Mouse (Mus musculus) CH12F3 (cell line): ENCODE measurements around the gene Eif4enif1.

Experiments used
- in situ Hi-C: fragments of 300-500 bp; cut with MboI; formaldehyde crosslinking; loops from 2 replicates; pipeline ENCODE4 v1.14.3; 2020; ENCODE audit warnings: low sequenced_read_pairs

The Eif4enif1 gene

DNA sequence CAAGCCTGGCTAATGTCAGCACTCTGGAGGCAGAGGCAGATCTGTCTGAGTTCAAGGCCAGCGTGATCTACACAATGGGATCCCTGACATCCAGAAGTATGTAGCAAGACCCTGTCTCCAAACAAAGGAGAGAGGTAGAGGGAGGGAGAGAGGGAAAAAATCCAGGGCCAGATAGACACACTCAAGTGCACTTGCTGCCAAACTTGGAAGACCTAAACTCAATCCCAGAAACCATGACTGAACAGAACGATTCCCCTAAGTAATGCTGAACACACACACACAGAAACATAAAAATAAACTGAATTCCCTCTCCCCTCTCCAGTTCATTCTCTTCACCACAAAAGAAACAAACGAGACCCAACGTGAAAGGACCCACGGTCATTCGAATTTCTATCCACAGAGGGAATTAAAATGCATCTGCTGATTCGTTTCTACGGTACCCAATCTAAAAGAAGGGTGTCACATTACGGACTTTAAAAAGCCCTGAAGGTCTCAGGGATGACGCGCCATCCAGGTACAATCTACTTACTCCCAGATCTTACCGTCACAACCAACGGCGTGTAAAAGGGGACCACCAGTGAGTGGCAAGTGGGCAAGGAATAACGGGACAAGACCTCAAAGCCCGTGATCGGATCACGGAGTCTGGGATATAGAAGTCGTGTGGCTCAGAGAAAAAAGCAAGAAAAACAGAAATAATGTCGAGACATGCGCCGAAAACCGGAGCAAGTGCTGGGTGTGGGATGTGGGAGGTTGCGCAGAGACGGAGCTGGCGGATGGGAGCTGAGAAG, 63.3 kb downstream of the Eif4enif1 start:
- in situ Hi-C loops = no loop called here

DNA sequence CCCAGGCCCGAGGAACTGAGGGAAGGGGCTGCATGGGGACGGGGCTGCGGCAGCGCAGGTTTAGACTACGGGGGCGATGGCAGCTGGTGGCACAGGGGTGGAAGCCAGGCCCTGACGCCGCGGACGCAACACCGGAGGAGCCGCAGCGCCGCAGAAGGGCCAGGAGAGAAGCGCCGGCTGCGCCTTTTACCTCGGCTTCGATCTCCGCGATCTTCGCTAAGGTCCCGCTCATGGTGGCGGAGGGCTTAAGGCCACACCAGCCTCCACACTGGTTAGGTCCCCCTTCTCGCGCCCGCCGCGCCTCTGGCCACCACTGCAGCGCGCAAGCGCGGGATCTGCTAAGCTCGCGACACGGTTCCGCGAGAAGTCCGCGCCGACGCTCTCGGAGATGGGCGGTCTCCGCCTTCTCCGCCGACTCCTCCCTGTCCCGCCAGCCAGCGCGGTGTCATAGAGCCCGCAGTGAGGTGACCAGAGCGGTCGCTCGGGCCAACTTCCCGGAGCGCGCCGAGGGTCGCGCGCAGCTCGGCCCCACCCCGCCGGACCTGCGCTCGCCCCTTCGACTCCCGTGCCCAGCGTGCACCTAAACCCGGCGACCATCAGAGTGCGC, 64.0 kb downstream of the Eif4enif1 start, which contains the start of gene Drg1:
TSS of gene Drg1 (minus strand) at position 337 of the 607 bp plus-strand sequence.
- in situ Hi-C loops = no loop called here

DNA sequence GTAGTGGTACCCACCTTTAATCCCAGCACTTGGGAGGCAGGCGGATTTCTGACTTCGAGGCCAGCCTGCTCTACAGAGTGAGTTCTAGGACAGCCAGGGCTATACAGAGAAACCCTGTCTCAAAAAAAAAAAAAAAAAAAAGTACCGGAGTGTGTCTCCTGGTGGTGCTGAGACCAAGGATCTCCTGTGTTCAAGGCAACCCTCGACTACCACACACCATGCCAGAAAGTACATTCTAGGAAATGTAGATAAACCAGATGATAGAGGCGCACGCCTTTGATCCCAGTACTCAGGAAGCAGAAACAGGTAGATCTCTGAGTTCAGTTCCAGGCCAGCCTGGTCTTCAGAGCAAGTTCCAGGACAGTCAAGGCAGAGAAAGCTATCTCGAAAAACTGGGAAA, 64.9 kb downstream of the Eif4enif1 start:
- in situ Hi-C loops = no loop called here

DNA sequence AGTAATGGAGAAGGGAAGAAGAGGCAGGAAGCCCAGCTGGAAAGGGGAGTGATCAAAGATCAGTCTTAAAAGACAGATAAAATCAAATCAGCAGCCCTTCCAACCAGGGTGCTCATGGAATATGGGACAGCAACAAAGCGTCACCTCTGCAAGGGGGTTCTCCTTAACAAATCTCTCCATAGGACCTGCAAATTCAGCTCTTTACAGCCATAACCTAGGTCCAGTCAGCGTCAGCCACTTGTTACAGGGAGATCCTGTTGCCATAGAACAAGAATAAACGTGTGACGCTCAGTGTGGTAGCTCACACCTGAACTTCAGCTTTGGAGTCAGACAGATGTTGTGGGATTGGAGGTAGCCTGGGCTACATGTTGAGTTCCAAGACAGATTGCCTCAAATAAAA, 67.0 kb downstream of the Eif4enif1 start:
- in situ Hi-C loops = no loop called here

DNA sequence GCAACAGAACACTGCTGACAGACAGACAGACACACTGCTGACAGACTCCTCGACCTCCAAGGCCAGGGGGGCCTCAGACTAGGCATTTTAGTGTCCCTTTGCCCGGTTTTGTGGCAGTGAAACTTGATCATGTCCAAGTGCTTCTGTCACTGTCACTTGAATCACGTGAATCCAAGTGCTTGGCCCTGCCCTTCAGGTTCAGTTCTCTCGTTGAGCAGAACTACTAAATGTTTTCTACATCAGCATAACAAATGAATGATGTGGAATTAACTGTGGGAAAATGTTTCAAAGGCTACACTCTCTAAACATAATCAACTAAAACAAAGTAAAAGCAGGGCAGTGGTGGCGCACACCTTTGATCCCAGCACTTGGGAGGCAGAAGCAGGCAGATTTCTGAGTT, 76.2 kb downstream of the Eif4enif1 start:
- in situ Hi-C loops = no loop called here

DNA sequence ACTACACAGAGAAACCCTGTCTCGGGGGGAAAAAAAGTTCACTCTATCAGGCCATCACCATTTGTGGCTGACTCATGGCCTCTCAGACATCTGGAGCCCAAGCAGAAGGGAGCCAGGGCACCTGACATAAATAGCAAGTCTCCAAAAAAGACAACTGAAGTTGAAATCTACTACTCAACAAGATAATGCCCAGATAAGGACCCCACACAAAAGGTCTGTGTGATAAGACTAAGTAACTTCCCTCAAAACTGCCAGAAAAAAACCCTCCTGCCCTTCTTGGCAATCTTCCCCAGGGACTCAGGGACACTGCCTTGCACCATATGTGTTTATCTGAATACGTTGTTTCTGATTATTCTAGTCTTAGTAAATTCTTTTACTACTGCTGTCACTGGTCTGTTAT, 77.5 kb downstream of the Eif4enif1 start:
- in situ Hi-C loops = no loop called here

DNA sequence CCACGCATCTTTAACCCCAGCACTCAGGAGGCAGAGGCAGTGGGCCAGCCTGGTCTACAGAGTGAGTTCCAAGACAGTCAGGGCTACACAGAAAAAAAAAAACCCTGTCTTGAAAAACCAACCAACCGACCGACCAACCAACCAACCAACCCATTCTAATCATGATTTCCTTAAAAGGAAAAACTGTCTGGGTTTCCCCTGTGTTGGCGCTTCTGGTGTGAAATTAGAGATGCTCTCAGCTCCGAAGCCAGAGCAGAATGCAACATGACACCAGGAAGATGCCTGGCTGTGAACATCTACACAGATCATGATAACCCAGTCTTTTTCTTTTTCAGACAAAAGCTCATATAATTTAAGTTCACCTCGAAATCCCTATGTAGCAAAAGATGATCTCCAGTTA, 80.7 kb downstream of the Eif4enif1 start:
- in situ Hi-C loops = no loop called here

DNA sequence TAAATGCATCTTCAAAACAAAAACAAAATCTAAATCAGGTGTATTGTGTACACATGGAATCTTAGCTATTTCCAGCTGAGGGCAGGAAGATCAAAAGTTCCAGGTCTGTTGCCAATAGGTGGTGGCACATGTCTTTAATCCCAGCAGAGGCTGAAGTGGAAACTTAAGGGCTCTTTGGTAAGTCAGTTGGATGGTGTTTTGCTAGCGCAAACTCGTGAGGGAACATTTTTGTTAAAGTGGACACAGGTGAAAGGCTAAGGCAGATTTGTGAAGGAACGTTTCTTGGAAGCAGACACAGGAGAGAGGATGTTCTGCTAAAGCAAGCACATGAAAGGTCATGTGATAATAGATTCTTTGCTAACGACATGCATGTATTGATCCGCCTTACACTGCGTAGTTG, 81.5 kb downstream of the Eif4enif1 start:
- in situ Hi-C loops = no loop called here

DNA sequence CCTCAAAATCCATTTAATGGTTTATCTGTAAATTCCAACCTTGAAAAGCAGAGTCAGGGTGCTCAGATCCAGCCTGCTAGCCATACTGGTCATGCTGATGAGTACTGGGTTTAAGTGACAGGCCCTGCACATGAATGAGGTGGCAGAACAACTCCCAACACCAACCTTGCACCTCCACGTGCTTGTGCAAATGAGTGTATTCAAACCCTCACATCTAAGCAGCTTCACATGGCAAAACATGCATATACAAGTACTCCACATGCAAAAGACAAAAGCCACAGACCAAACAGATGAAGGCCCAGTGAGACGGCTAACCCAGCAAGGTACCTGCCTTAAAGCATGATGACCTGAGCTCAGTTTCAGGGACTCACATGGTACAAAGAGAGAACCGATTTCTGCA, 83.7 kb downstream of the Eif4enif1 start:
- in situ Hi-C loops = no loop called here

DNA sequence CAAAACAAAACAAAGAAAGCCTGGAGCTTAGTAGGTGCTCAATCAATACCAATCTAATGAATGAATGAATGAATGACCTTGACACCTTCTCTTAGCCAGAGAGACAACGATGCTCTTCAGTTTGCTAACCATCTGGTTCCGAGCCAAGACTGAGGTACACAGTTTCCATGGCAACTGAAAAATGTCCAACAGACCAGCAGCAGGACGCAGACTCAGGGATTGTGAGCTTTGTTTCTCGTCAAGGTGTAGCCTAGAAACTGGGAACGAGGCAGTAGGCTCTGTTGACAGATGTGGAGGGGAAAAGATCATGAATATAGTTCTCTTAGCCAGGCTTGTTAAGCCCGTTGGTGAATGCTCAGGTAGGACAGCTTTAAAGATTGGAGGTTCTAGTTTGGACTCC, 84.9 kb downstream of the Eif4enif1 start:
- in situ Hi-C loops = no loop called here

DNA sequence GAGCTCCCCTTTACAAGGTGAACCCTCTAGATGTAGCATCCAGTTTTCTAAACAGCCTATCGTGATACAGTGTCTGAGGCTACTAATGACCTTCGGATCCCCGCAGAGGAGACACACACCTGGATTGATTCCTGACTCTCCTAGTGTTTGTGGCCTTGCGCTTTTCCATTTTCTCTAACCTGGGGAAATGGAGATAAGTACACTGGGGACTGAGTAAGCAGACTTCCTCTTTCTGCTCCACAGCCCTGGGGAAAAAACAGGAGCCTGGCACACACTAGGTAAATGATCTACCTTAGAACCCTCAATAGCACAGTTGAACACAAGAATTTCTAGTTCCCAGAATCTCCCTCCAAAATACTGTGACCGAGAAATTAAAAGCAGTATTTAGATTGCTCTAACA, 85.7 kb downstream of the Eif4enif1 start:
- in situ Hi-C loops = no loop called here

DNA sequence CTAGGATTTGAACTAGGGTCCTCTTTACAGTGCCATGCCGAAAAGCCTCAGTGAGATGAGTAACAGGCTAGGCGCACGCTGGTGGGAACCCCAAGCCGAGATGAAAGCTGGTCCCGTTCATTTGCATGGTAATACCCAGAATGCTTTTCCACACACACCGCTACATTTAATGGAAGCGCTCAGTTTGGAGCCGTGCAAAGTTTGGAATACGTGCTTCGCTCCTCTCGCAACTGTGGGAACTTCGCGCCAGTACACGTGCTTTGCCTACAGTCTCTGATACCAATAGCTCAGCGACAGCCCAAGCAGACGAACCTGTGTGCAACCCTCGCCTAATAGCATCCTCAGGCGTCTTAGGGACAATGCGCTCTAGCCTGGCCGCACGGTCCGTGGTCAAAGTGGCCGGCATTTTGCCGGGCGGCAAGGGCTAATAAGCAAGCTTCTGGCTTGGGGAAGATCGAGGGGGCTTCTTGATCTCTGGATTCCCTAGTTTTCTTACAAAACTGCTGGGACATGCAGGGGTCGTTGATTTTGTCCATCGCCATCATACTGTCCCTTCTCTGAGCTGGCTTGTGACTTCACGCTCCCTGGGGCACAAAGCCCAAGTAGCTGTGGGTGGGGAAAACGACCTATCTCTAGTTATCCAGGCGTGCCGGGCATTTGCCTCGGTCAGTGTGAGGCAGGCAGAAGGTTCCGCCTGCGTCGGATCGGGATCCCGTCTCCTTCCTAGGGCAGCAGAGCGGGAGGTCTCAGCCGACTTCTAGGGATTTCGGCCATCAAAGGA, 86.5 kb downstream of the Eif4enif1 start, which contains the start of gene Patz1:
TSS of gene Patz1 (plus strand) at position 354 of the 781 bp plus-strand sequence.
- in situ Hi-C loops = no loop called here

DNA sequence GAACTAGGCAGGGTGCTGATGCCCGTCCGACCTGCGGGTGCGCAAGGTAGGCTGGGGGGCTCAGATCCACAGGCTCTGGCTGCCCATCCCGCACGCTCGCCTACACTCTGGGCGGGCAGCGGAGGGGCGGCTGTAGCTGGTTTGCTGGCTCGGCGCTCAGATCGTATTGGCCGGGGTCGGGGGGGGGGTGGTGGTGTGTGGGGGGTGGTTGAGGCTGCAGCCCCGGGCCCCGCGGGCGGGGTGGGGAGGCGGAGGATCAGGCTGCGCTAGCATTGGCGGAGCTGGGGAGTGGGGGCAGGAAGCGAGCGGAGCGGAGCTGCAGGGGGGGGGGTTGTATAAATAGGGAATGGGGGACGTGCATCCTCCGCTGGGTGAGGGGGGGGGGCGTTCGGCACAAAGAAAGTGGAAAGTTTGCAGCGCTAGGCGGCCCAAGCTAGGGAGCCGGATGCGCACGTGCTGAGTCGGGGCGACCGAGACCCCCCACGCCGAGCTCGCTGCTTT, 87.2 kb downstream of the Eif4enif1 start:
- in situ Hi-C loops = no loop called here

DNA sequence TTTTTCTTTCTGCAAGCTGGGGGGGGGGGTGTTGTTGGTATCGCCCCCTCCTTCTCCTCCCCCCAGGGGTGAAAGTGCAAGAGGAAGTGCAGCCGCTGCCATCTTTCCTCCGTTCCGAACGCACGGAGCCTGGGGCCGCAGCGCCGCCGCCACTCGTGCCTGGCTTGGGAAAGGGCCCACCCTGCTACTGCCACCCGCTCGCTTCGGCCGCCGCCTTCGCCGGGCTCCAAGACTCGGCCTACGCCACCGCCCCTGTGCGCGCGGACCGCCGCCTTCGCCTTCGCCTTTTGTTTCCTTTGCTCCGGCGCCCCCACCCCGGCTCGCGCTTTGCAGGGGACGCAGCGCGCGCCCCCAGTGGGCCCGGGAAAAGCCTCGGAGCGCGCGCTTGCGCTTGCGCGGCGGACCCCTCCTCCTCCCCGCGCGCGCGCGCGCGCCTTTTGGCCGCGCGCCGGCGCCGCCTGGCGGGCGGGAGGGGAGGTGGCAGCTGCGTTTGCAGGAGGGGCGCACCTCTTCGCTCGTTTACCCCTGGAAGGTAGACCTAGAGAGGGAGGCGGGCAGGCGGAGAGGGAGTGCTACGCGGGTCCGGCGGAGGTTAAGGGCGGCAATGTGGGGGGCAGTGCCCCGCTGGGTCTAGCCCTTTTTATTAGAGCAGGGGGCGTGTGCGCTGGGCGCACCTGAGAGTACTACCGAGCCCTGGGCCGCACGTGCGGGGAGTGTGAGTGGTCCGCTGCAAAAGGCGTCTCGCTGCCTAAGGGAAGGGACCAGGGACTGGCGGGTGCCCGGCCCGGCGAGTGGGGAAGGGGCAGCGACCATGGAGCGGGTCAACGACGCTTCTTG, 87.8 kb downstream of the Eif4enif1 start:
- in situ Hi-C loops = no loop called here

DNA sequence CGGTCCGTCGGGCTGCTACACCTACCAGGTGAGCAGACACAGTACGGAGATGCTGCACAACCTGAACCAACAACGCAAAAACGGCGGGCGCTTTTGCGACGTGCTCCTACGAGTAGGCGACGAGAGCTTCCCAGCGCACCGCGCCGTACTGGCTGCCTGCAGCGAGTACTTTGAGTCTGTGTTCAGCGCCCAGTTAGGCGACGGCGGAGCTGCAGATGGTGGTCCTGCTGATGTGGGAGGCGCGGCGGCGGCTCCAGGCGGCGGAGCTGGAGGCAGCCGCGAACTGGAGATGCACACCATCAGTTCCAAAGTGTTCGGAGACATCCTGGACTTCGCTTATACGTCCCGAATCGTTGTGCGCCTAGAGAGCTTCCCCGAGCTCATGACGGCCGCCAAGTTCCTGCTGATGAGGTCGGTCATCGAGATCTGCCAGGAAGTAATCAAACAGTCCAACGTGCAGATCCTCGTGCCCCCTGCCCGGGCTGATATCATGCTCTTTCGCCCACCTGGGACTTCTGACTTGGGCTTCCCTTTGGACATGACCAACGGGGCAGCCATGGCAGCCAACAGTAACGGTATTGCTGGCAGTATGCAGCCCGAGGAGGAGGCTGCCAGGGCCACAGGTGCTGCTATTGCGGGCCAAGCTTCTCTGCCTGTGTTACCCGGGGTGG, 88.6 kb downstream of the Eif4enif1 start:
- in situ Hi-C loops = no loop called here

DNA sequence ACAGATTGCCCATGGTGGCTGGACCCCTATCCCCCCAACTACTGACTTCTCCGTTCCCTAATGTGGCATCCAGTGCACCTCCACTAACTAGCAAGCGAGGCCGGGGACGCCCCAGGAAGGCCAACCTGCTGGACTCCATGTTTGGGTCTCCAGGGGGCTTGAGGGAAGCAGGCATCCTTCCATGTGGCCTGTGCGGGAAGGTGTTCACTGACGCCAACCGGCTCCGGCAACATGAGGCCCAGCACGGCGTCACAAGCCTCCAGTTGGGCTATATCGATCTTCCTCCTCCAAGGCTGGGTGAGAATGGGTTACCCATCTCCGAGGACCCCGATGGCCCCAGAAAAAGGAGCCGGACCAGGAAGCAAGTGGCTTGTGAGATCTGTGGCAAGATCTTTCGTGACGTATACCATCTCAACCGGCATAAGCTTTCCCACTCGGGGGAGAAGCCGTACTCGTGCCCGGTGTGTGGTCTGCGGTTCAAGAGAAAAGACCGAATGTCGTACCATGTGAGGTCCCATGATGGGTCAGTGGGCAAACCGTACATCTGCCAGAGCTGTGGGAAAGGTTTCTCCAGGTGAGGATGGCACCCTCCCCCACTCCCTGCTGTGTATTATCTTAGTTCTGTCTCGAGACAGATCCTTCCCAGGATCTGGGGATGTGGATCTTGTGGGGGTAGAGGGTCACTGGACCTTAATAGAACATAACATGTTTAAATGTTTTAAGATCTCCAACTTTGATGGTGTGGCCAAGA, 89.3 kb downstream of the Eif4enif1 start:
- in situ Hi-C loops = no loop called here

DNA sequence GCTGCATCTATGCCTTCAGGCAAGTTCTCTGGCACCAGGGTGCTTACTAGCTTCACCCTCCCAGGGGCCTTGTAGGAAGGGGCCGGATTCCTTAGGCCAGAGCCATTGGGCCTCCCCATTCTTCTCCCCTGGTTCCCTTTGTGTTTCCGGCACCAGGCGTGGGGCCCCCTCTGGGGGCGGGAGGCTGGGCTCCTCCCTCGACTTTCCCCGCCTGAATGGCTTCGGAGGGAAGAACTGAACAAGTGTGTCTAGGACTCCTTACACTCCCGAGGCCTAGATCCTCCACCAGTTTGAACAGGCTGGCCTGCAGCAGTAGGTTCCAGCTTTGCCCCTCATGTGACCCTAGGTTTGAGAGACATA, 89.8 kb downstream of the Eif4enif1 start:
- in situ Hi-C loops = no loop called here

DNA sequence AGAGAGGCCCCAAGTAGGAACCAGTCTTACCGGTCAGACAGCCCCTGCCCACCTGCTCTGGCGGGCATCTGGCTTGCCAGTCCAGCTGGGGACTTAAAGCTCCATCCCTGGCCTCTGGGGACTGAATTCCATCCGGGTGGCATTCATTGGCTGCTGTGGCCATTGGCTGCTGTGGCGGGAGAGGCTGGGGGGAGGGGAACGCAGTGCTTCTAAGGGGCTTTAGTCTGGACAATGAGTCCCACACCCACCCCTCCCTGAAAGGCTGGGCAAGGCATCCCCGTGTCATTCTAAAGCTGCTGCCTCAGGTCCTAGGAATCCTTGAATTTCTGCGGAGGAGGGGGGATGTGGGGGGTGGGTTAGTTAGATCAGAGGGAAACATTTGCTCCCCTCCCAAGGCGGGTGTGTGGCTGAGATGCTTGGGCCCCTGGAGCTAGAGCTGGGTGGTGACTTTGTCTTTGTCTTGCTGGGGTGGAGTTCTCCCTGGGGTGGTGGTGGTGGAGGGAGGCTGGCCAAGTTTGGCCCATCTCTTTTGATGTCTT, 90.6 kb downstream of the Eif4enif1 start:
- in situ Hi-C loops = no loop called here

DNA sequence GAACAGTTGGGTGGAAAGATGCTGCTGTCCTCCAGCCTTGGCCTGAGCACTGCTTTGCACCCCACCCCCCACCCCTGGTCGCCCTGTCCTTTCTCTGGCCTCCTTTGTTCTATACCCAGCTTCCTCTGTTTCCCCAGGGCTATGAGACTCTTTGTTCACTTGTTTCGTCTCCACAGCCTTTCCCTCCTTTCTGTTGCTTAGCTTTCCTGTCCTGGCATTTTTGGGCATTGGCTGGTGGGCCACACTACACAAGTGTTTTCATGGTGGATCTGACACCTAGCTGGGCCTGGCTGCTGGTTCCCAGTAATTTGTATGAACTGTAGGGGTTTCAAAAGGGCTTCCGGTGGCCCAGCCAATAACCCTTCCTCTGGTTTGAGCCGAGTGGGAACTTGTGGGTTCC, 91.2 kb downstream of the Eif4enif1 start:
- in situ Hi-C loops = no loop called here
